Mouse (Mus musculus): ENCODE data around the gene Flot1. TPM values are rescaled to one million over a fixed set of nuclear protein-coding genes. Genes with fewer than 3 reads are reported as not detected.

Gene Flot1
- polyA plus RNA-seq, 1 experiment from 2014 or later = 44.6 TPM

- H3K9ac ChIP-seq = peak within 1 kb of the TSS; percentile 72
- H3K4me1 ChIP-seq = peaks cover 28% of the 10 kb centered on the region
- H3K4me3 ChIP-seq (replicated peaks) = peak within 1 kb of the TSS; percentile 71
- H3K36me3 ChIP-seq = peaks cover 29% of the 10 kb centered on the region
- WGBS = under 1% methylated on average over 47 of the region's 47 CpGs
- peak; percentile 90 for ATAC-seq (replicated peaks; ENCODE audit: low FRiP score)
- H3K27me3 ChIP-seq = no peaks in the 10 kb centered on the region
- H3K27ac ChIP-seq = peak within 1 kb of the TSS; percentile 94
- H3K4me2 ChIP-seq = peak within 1 kb of the TSS; percentile 65
- H3K9me3 ChIP-seq (replicated peaks) = no peaks in the 10 kb centered on the region
Measured at GRCm38 (mm10) chr17:35861198-35861857, 38.3 kb downstream of the Flot1 start, which contains the start of gene Nrm. Gene Nrm (plus strand): TSS chr17:35861318.

- no peaks in the 10 kb centered on the region for H3K27me3 ChIP-seq
- peak overlapping the region; percentile 65 for H3K4me3 ChIP-seq (replicated peaks)
- H3K4me2 ChIP-seq = peak overlapping the region; percentile 85
- 22% methylated on average over 10 of the region's 10 CpGs for WGBS
- no peaks in the 10 kb centered on the region for H3K9me3 ChIP-seq (replicated peaks)
- peak overlapping the region; percentile 72 for H3K9ac ChIP-seq
- peaks cover 62% of the 10 kb centered on the region for H3K4me1 ChIP-seq
- no peaks in the 10 kb centered on the region for H3K36me3 ChIP-seq
- ATAC-seq (replicated peaks; ENCODE audit: low FRiP score) = no peak
- peak overlapping the region; percentile 99 for H3K27ac ChIP-seq
Measured at GRCm38 (mm10) chr17:35864832-35865353, 41.9 kb downstream of the Flot1 start.

GRCm38 (mm10) chr17:35865481-35866280 lies 42.7 kb downstream of the Flot1 start, which contains the start of gene Ppp1r18:
Gene Ppp1r18 (plus strand): TSS chr17:35865593.
- Histone ChIP-seq H3K9ac (peak within 1 kb of the TSS; percentile 72), H3K27ac (peak within 1 kb of the TSS; percentile 99), H3K36me3 (peaks cover 2% of the 10 kb centered on the region; the same call in 1 of the 2 replicates), H3K4me1 (peaks cover 67% of the 10 kb centered on the region), H3K27me3 (no peaks in the 10 kb centered on the region), H3K4me3 (replicated peaks) (peak within 1 kb of the TSS; percentile 65), H3K4me2 (peak within 1 kb of the TSS; percentile 85), H3K9me3 (replicated peaks) (no peaks in the 10 kb centered on the region)
- WGBS = under 1% methylated on average over 48 of the region's 48 CpGs
- ATAC-seq (replicated peaks; ENCODE audit: low FRiP score) = peak; percentile 62

- ATAC-seq (replicated peaks; ENCODE audit: low FRiP score) = peak; percentile 44
- 0% methylated on average over 28 of the region's 38 CpGs for WGBS
- Histone ChIP-seq H3K4me3 (replicated peaks) (peak overlapping the region; percentile 65), H3K36me3 (peaks cover 9% of the 10 kb centered on the region), H3K9me3 (replicated peaks) (no peaks in the 10 kb centered on the region), H3K9ac (peak overlapping the region; percentile 72), H3K4me2 (peak overlapping the region; percentile 85), H3K4me1 (peaks cover 69% of the 10 kb centered on the region), H3K27me3 (no peaks in the 10 kb centered on the region), H3K27ac (peak overlapping the region; percentile 99)
Measured at GRCm38 (mm10) chr17:35866281-35866831, 43.3 kb downstream of the Flot1 start.

GRCm38 (mm10) chr17:35866911-35867890 lies 44.2 kb downstream of the Flot1 start:
- H3K9me3 ChIP-seq (replicated peaks) = no peaks in the 10 kb centered on the region
- WGBS = 8% methylated on average over 26 of the region's 26 CpGs
- no peaks in the 10 kb centered on the region for H3K27me3 ChIP-seq
- H3K4me2 ChIP-seq = peak overlapping the region; percentile 85
- no peak for ATAC-seq (replicated peaks; ENCODE audit: low FRiP score)
- peak overlapping the region; percentile 72 for H3K9ac ChIP-seq
- peak overlapping the region; percentile 65 for H3K4me3 ChIP-seq (replicated peaks)
- H3K27ac ChIP-seq = peak overlapping the region; percentile 99
- H3K36me3 ChIP-seq = peaks cover 10% of the 10 kb centered on the region
- peaks cover 67% of the 10 kb centered on the region for H3K4me1 ChIP-seq

GRCm38 (mm10) chr17:35868165-35868820 lies 45.3 kb downstream of the Flot1 start:
- no peaks in the 10 kb centered on the region for H3K9me3 ChIP-seq (replicated peaks)
- no peaks in the 10 kb centered on the region for H3K27me3 ChIP-seq
- peaks cover 10% of the 10 kb centered on the region for H3K36me3 ChIP-seq
- peak overlapping the region; percentile 72 for H3K9ac ChIP-seq
- H3K4me2 ChIP-seq = peak overlapping the region; percentile 85
- peak overlapping the region; percentile 65 for H3K4me3 ChIP-seq (replicated peaks)
- no peak for ATAC-seq (replicated peaks; ENCODE audit: low FRiP score)
- H3K4me1 ChIP-seq = peaks cover 71% of the 10 kb centered on the region
- WGBS = 31% methylated on average over 17 of the region's 17 CpGs
- H3K27ac ChIP-seq = peak overlapping the region; percentile 99

- Histone ChIP-seq H3K27me3 (no peaks in the 10 kb centered on the region), H3K36me3 (peaks cover 10% of the 10 kb centered on the region)
- WGBS = 3% methylated on average over 7 of the region's 7 CpGs
Measured at GRCm38 (mm10) chr17:35868961-35869345, 45.9 kb downstream of the Flot1 start.

GRCm38 (mm10) chr17:35869346-35870067 lies 46.5 kb downstream of the Flot1 start:
- no peak for ATAC-seq (replicated peaks; ENCODE audit: low FRiP score)
- WGBS = 2% methylated on average over 7 of the region's 7 CpGs
- H3K36me3 ChIP-seq = peaks cover 14% of the 10 kb centered on the region
- H3K4me3 ChIP-seq (replicated peaks) = peak overlapping the region; percentile 65
- peak overlapping the region; percentile 72 for H3K9ac ChIP-seq
- no peaks in the 10 kb centered on the region for H3K27me3 ChIP-seq
- H3K27ac ChIP-seq = peak overlapping the region; percentile 99
- H3K4me2 ChIP-seq = peak overlapping the region; percentile 85
- H3K9me3 ChIP-seq (replicated peaks) = no peaks in the 10 kb centered on the region
- H3K4me1 ChIP-seq = peaks cover 70% of the 10 kb centered on the region

More at GRCm38 (mm10) chr17:35868961-35869345, 45.9 kb downstream of the Flot1 start:
- Histone ChIP-seq H3K27ac (peak overlapping the region; percentile 99), H3K9ac (peak overlapping the region; percentile 72), H3K4me1 (peaks cover 75% of the 10 kb centered on the region), H3K4me3 (replicated peaks) (peak overlapping the region; percentile 65), H3K9me3 (replicated peaks) (no peaks in the 10 kb centered on the region), H3K4me2 (peak overlapping the region; percentile 85)
- ATAC-seq (replicated peaks; ENCODE audit: low FRiP score) = no peak

GRCm38 (mm10) chr17:35870151-35870883 lies 47.3 kb downstream of the Flot1 start:
- H3K9ac ChIP-seq = 0 out of 2 replicates have a peak overlapping the region, but pooled peaks have one; percentile 72
- WGBS = 48% methylated on average over 9 of the region's 9 CpGs
- ATAC-seq (replicated peaks; ENCODE audit: low FRiP score) = peak; percentile 7; the same call in 1 of the 2 replicates

More at GRCm38 (mm10) chr17:35870151-35870883, 47.3 kb downstream of the Flot1 start:
- H3K36me3 ChIP-seq = peaks cover 22% of the 10 kb centered on the region
- H3K27me3 ChIP-seq = no peaks in the 10 kb centered on the region
- H3K4me1 ChIP-seq = peaks cover 62% of the 10 kb centered on the region
- peak overlapping the region; percentile 65 for H3K4me3 ChIP-seq (replicated peaks)
- peak overlapping the region; percentile 99 for H3K27ac ChIP-seq
- H3K9me3 ChIP-seq (replicated peaks) = no peaks in the 10 kb centered on the region
- H3K4me2 ChIP-seq = peak overlapping the region; percentile 85
